Mouse (Mus musculus): ENCODE data around the gene Rnf212.

The Rnf212 gene

GRCm38 (mm10) chr5:108713096-108713495, 61.7 kb downstream of the Rnf212 start:
- in situ Hi-C loops (cut with MseI, MboI): no loop called here

- in situ Hi-C loops (cut with MseI, MboI): no loop called here
Observed at GRCm38 (mm10) chr5:108711968-108712367, 62.8 kb downstream of the Rnf212 start.

- in situ Hi-C loops (cut with MseI, MboI): no loop called here
Observed at GRCm38 (mm10) chr5:108708981-108709731, 65.6 kb downstream of the Rnf212 start.

- in situ Hi-C loops (cut with MseI, MboI): no loop called here
Observed at GRCm38 (mm10) chr5:108708419-108708818, 66.4 kb downstream of the Rnf212 start.

- in situ Hi-C loops (cut with MseI, MboI): no loop called here
Observed at GRCm38 (mm10) chr5:108707758-108708157, 67.0 kb downstream of the Rnf212 start.

GRCm38 (mm10) chr5:108703754-108704626, 70.8 kb downstream of the Rnf212 start:
- in situ Hi-C loops (cut with MseI, MboI): no loop called here

GRCm38 (mm10) chr5:108701341-108702021, 73.3 kb downstream of the Rnf212 start:
- in situ Hi-C loops (cut with MseI, MboI): no loop called here

GRCm38 (mm10) chr5:108700346-108700745, 74.4 kb downstream of the Rnf212 start:
- in situ Hi-C loops (cut with MseI, MboI): no loop called here

- in situ Hi-C loops (cut with MseI, MboI): no loop called here
Observed at GRCm38 (mm10) chr5:108697341-108697753, 77.4 kb downstream of the Rnf212 start.

GRCm38 (mm10) chr5:108696542-108696941, 78.2 kb downstream of the Rnf212 start:
- in situ Hi-C loops (cut with MseI, MboI): no loop called here

- in situ Hi-C loops (cut with MseI, MboI): no loop called here
Observed at GRCm38 (mm10) chr5:108695861-108696260, 78.9 kb downstream of the Rnf212 start.

- in situ Hi-C loops (cut with MseI, MboI): no loop called here
Observed at GRCm38 (mm10) chr5:108694352-108695261, 80.2 kb downstream of the Rnf212 start.

GRCm38 (mm10) chr5:108693872-108694288, 80.9 kb downstream of the Rnf212 start:
- in situ Hi-C loops (cut with MseI, MboI): no loop called here

GRCm38 (mm10) chr5:108692271-108692670, 82.5 kb downstream of the Rnf212 start, which contains the start of gene Fgfrl1:
Gene Fgfrl1 (plus strand): TSS chr5:108692382.
- in situ Hi-C loops (cut with MseI, MboI): no loop called here

GRCm38 (mm10) chr5:108691152-108691551, 83.6 kb downstream of the Rnf212 start:
- in situ Hi-C loops (cut with MseI, MboI): no loop called here

GRCm38 (mm10) chr5:108689091-108689490, 85.7 kb downstream of the Rnf212 start:
- in situ Hi-C loops (cut with MseI, MboI): no loop called here

GRCm38 (mm10) chr5:108680871-108681270, 93.9 kb downstream of the Rnf212 start:
- in situ Hi-C loops (cut with MseI, MboI): no loop called here

- in situ Hi-C loops (cut with MseI, MboI): no loop called here
Observed at GRCm38 (mm10) chr5:108679909-108680308, 94.9 kb downstream of the Rnf212 start.

All from mouse trophoblast stem cell (cell line).